ENCODE assay signal across 36 mouse cellular contexts in the genomic region with DNA sequence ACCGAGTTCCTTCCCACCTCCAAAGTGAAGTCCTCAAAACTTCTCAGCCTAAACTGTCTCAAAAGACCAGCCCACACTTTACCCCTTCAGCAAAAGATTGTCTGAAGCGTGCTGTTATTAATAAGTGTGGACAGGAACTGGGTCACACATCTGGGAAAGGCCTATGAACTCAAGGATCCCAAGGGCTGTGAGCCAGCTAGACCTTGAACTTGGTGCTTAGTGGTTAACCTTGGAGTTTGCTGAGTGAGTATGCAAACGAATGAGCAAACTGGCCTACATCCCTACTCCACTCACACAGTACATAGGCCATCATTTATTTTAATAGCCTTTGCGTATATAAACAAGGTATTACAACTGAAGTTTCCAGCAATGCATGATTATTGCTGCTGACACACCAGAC. TPM values are rescaled to one million over a fixed set of nuclear protein-coding genes. Genes with fewer than 3 reads are reported as not detected.
DNase-seq lines count a peak whose midpoint lies in the region; TF ChIP-seq lines count a peak whose summit lies in the region.
"Had no signal": no experiment of that assay in that cellular context is flagged by ENCODE, and none has a peak within 500 bp of the region (broad histone marks: within the 10 kb centered on the region; RNA-seq: fewer than 3 reads in every experiment).

No protein-coding gene starts in this region.

- no peak for TF ChIP-seq POLR2A in liver, adult 2 months (IDR thresholded peaks at IDR 0.05; ENCODE audit: extremely low read depth, insufficient read depth, low read length)

- no peaks in the 10 kb centered on the region for H3K4me1 ChIP-seq in liver, adult 2 months (ENCODE audit: control insufficient read depth, insufficient read depth, low read length)

- H3K4me3 ChIP-seq in liver, adult 2 months (ENCODE audit: insufficient read depth, low read depth, low read length), result no peak overlapping the region
- H3K4me3 ChIP-seq: forebrain, embryonic 13.5 days; heart, embryonic 10.5 days; heart, embryonic 15.5 days; hindbrain, embryonic 13.5 days; midbrain, embryonic 12.5 days; myocyte; neural tube, embryonic 12.5 days had no signal

- TF ChIP-seq CTCF in liver, adult 2 months (IDR thresholded peaks at IDR 0.05; ENCODE audit: low read depth, low read length), result no peak

- H3K27ac ChIP-seq in liver, adult 2 months (replicated peaks; ENCODE audit: insufficient read depth, low read depth, low read length), result no peak overlapping the region
- H3K27ac ChIP-seq: forebrain, embryonic 13.5 days; heart, embryonic 10.5 days; heart, embryonic 15.5 days; hindbrain, embryonic 13.5 days; liver, embryonic 14.5 days; macrophage; midbrain, embryonic 12.5 days; neural tube, embryonic 12.5 days had no signal

- peak; percentile 38 for DNase-seq in kidney, adult 18-20 months
- no peak for DNase-seq in kidney, postnatal 10 days
- peak; percentile 85 for DNase-seq in liver, adult 2 months (ENCODE audit: extremely low read depth, low read depth, low spot score)
- DNase-seq in liver, result no peak
- peak; percentile 21 for DNase-seq in 416B (ENCODE audit: low read depth)
- peak; percentile 43 for DNase-seq in adrenal gland, postnatal 10 days
- DNase-seq in heart, postnatal 25 days (ENCODE audit: low spot score), result no peak
- no peak for DNase-seq in spleen, postnatal 14 days (ENCODE audit: low spot score in 2 of 2)
- DNase-seq: cerebellum, adult 2 months; cerebellum, postnatal 25 days; gastrocnemius, postnatal 25 days; heart, adult 11 months; heart, postnatal 4 days; kidney, postnatal 4 days; left cerebral cortex, postnatal 4 days; lung, adult 2 months; lung, postnatal 10 days; thymus, postnatal 14 days had no signal

- H3K36me3 ChIP-seq in liver, adult 2 months (ENCODE audit: control insufficient read depth, insufficient read depth, low read length), result no peaks in the 10 kb centered on the region
- H3K36me3 ChIP-seq: heart, embryonic 10.5 days; heart, embryonic 15.5 days; hindbrain, embryonic 13.5 days; midbrain, embryonic 12.5 days; neural tube, embryonic 12.5 days had no signal

- H3K9ac ChIP-seq in liver, adult 2 months (ENCODE audit: low read depth, low read length), result no peak overlapping the region
- H3K9ac ChIP-seq: forebrain, embryonic 13.5 days; heart, embryonic 15.5 days; hindbrain, embryonic 13.5 days; liver, embryonic 14.5 days; midbrain, embryonic 12.5 days; neural tube, embryonic 12.5 days had no signal

- intact Hi-C loops in heart, postnatal 25 days (cut with DNase I), result no loop called here

- H3K79me2 ChIP-seq in liver, adult 2 months (ENCODE audit: control insufficient read depth, insufficient read depth, low read length), result no peaks in the 10 kb centered on the region

- WGBS in liver, adult 2 months, result 42% methylated on average over 4 of the region's 4 CpGs

- H3K27me3 ChIP-seq in liver, adult 2 months (ENCODE audit: control insufficient read depth, insufficient read depth, low read length), result no peaks in the 10 kb centered on the region

RNA-seq across cellular contexts. Expression of gene Plcb2, which starts 2.7 kb away (rescaled TPM):
- total RNA-seq in liver, adult 2 months (2014; rRNA removed), result 1.2 and 1.7 TPM in 2 replicates
- 0.68 and 0.80 TPM in 2 replicates for polyA plus RNA-seq in liver, adult 2 months (2012; rRNA removed)
- 1 to 10 TPM; 1.8 to 3.0 TPM for total RNA-seq in adrenal gland, postnatal 10 days (2021)
- 1 to 10 TPM; 1.9 to 2.8 TPM for total RNA-seq in heart, postnatal 25 days (2021)
- polyA plus RNA-seq: myocyte had no signal

RNA-seq across cellular contexts. Expression of gene Inafm2, which starts 20.0 kb away (rescaled TPM):
- total RNA-seq in liver, adult 2 months (2014; rRNA removed), result 4.4 and 5.4 TPM in 2 replicates
- polyA plus RNA-seq in liver, adult 2 months (2012; rRNA removed), result 4.7 TPM in 2 replicates
- total RNA-seq in adrenal gland, postnatal 10 days (2021), result 10 to 100 TPM; 27.3 to 27.9 TPM
- 10 to 100 TPM; 26.7 to 32.4 TPM for total RNA-seq in heart, postnatal 25 days (2021)

RNA-seq across cellular contexts. Expression of gene Ankrd63, which starts 21.7 kb away (rescaled TPM):
- not detected in 2 replicates for total RNA-seq in liver, adult 2 months (2014; rRNA removed)
- not detected in 2 replicates for polyA plus RNA-seq in liver, adult 2 months (2012; rRNA removed)
- total RNA-seq in adrenal gland, postnatal 10 days (2021), result under 1 TPM; 0.09 to 0.15 TPM
- total RNA-seq in heart, postnatal 25 days (2021), result 1 to 10 TPM; 1.8 to 3.0 TPM
- total RNA-seq: gastrocnemius, adult 18-20 months; gastrocnemius, postnatal 25 days had no signal
- polyA plus RNA-seq: embryonic facial prominence, embryonic 11.5 days; hindbrain, embryonic 13.5 days; macrophage; midbrain, embryonic 12.5 days; midbrain, postnatal 0 days; neural tube, embryonic 12.5 days had no signal

RNA-seq across cellular contexts. Expression of gene Ccdc9b, which starts 37.0 kb away (rescaled TPM):
- total RNA-seq in liver, adult 2 months (2014; rRNA removed), result 1.1 and 1.9 TPM in 2 replicates
- polyA plus RNA-seq in liver, adult 2 months (2012; rRNA removed), result 0.68 and 0.94 TPM in 2 replicates
- 1 to 10 TPM; 3.2 to 5.5 TPM for total RNA-seq in adrenal gland, postnatal 10 days (2021)
- total RNA-seq in heart, postnatal 25 days (2021), result 10 to 100 TPM; 23.0 to 24.2 TPM

RNA-seq across cellular contexts. Expression of gene Phgr1, which starts 47.1 kb away (rescaled TPM):
- not detected in 2 replicates for total RNA-seq in liver, adult 2 months (2014; rRNA removed)
- 1.0 and 1.6 TPM in 2 replicates for polyA plus RNA-seq in liver, adult 2 months (2012; rRNA removed)
- total RNA-seq in adrenal gland, postnatal 10 days (2021), result not detected
- not detected for total RNA-seq in heart, postnatal 25 days (2021)
- total RNA-seq: adrenal gland, adult 18-20 months; gastrocnemius, adult 18-20 months; gastrocnemius, postnatal 25 days; heart, postnatal 4 days; layer of hippocampus, adult 8-10 months; layer of hippocampus, postnatal 36 days; left cerebral cortex, postnatal 4 days; MEL; midbrain, postnatal 0 days had no signal
- polyA plus RNA-seq: cerebellum, adult 2 months; embryonic facial prominence, embryonic 11.5 days; forebrain, embryonic 13.5 days; heart, embryonic 10.5 days; heart, embryonic 15.5 days; hindbrain, embryonic 13.5 days; limb, embryonic 14.5 days; liver, embryonic 14.5 days; macrophage; midbrain, embryonic 12.5 days; midbrain, postnatal 0 days; myocyte; neural tube, embryonic 12.5 days; urinary bladder, adult 2 months had no signal

Comparison
In these comparisons a context has a peak if more than half of its experiments do, and no peak if none do; other contexts are left out.
1. DNase-seq: peak in kidney, adult 18-20 months (single experiment), liver, adult 2 months (single experiment), 416B (single experiment) and adrenal gland, postnatal 10 days (single experiment); none in kidney, postnatal 10 days (single experiment), liver (single experiment), heart, postnatal 25 days (single experiment) and spleen, postnatal 14 days (0 of 2).